ENCODE assay signal across 28 mouse cellular contexts in the genomic region with DNA sequence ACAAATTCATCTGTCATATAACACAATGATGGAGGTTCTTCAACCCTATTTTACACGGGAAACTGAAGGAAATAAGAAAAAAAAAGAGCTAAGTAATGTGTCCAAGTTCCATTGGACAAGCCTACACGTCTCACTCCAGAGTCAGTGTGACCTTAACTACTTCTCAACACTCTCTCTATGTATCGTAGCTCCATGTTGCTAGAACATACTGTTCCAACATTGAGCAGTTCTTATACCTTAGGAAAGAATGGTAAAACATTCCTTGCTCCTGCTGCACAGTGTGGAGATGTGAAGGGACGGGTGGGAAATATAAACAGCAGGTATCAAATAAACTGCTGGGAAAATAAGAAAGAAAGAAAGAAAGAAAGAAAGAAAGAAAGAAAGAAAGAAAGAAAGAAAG.
"Had no signal": no experiment of that assay in that cellular context is flagged by ENCODE, and none has a peak within 500 bp of the region (broad histone marks: within the 10 kb centered on the region; RNA-seq: fewer than 3 reads in every experiment).

No protein-coding gene starts in this region.

- H3K36me3 ChIP-seq: limb, embryonic 10.5 days; limb, embryonic 12.5 days; limb, embryonic 13.5 days; limb, embryonic 15.5 days; lung, embryonic 15.5 days; midbrain, embryonic 10.5 days; midbrain, embryonic 12.5 days; midbrain, embryonic 13.5 days; midbrain, embryonic 15.5 days; neural tube, embryonic 12.5 days had no signal

- ATAC-seq: liver, postnatal 0 days; midbrain, embryonic 13.5 days; midbrain, embryonic 15.5 days; midbrain, embryonic 16.5 days had no signal

- H3K9ac ChIP-seq: limb, embryonic 12.5 days; limb, embryonic 13.5 days; limb, embryonic 15.5 days; liver, embryonic 13.5 days; liver, embryonic 15.5 days; liver, postnatal 0 days; lung, embryonic 14.5 days; lung, embryonic 15.5 days; midbrain, embryonic 12.5 days; midbrain, embryonic 13.5 days; midbrain, embryonic 15.5 days; neural tube, embryonic 12.5 days had no signal

- H3K9me3 ChIP-seq: limb, embryonic 10.5 days; limb, embryonic 12.5 days; limb, embryonic 13.5 days; limb, embryonic 15.5 days; liver, embryonic 13.5 days; liver, embryonic 15.5 days; lung, embryonic 15.5 days; megakaryocyte, embryonic 14.5 days; midbrain, embryonic 10.5 days; midbrain, embryonic 12.5 days; midbrain, embryonic 13.5 days; midbrain, embryonic 15.5 days; neural tube, embryonic 12.5 days had no signal

- H3K4me2 ChIP-seq: limb, embryonic 12.5 days; limb, embryonic 13.5 days; limb, embryonic 15.5 days; liver, embryonic 11.5 days; lung, embryonic 14.5 days; lung, embryonic 15.5 days; midbrain, embryonic 11.5 days; midbrain, embryonic 12.5 days; midbrain, embryonic 13.5 days; midbrain, embryonic 15.5 days; neural tube, embryonic 12.5 days had no signal

- DNase-seq: left cerebral cortex, postnatal 4 days; liver; liver, embryonic 13.5 days; liver, postnatal 0 days; lung, adult 18-20 months; lung, embryonic 14.5 days; lung, postnatal 14 days; lung, postnatal 36 days; lung, postnatal 4 days; midbrain, embryonic 14.5 days had no signal

- H3K4me3 ChIP-seq: left cerebral cortex, adult 2 months; limb, embryonic 10.5 days; limb, embryonic 12.5 days; limb, embryonic 13.5 days; limb, embryonic 15.5 days; liver, embryonic 13.5 days; liver, embryonic 15.5 days; lung, embryonic 15.5 days; megakaryocyte, embryonic 14.5 days; midbrain, embryonic 10.5 days; midbrain, embryonic 12.5 days; midbrain, embryonic 13.5 days; midbrain, embryonic 15.5 days; myocyte; neural tube, embryonic 12.5 days had no signal

- H3K27ac ChIP-seq: left cerebral cortex, adult 2 months; limb, embryonic 13.5 days; limb, embryonic 15.5 days; lung, embryonic 15.5 days; macrophage; midbrain, embryonic 12.5 days; midbrain, embryonic 13.5 days; midbrain, embryonic 15.5 days; neural tube, embryonic 12.5 days had no signal

- H3K27me3 ChIP-seq: limb, embryonic 12.5 days; limb, embryonic 13.5 days; limb, embryonic 15.5 days; liver, embryonic 13.5 days; liver, embryonic 15.5 days; lung, embryonic 15.5 days; midbrain, embryonic 15.5 days; neural tube, embryonic 12.5 days had no signal
